Mouse (Mus musculus): ENCODE results near the gene Ly6g5c.

DNA sequence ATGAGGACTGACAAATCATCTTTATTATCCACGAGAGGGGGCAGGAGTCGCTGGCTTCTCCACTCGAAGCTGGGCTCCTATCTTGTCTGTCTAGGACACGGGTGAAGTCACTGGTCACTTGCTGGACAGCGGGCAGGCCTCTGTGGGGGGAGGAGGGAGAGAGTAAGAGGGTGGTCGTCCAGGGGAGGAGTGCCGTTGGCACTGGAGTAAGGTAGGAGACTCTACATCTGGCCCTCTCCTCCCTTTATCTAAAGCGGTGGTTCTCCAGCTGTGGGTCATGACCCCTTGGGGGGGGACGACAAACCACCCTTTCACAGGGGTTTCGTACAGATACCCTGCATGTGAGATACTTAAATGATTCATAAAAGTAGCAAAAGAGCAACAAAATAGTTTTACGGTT is 20.9 kb downstream of the Ly6g5c start:
- no peak for TF ChIP-seq CTCF (conservative IDR thresholded peaks at IDR 0.05 in 1 of 2, IDR thresholded peaks at IDR 0.05 in 1 of 2; ENCODE audit: low read depth in 2 of 2, low read length in 2 of 2)
- no peak for TF ChIP-seq HCFC1 (IDR thresholded peaks at IDR 0.05; ENCODE audit: low read depth, low read length)
- no peak for TF ChIP-seq ZNF384 (IDR thresholded peaks at IDR 0.05; ENCODE audit: low read depth, low read length)
- TF ChIP-seq MEF2A (IDR thresholded peaks at IDR 0.05; ENCODE audit: borderline replicate concordance, low read depth, low read length) = no peak
- TF ChIP-seq MAFK (IDR thresholded peaks at IDR 0.05; ENCODE audit: insufficient replicate concordance, low read length) = no peak
- no peak for TF ChIP-seq POLR2A (IDR thresholded peaks at IDR 0.05; ENCODE audit: low read depth, low read length)
- TF ChIP-seq JUN (IDR thresholded peaks at IDR 0.05; ENCODE audit: insufficient read depth, low read depth, low read length) = no peak
